Mouse (Mus musculus): ENCODE results near the gene Gpc3.

Gene Gpc3

GRCm38 (mm10) chrX:52613328-52614030 is at the start of gene Gpc3:
Gene Gpc3 (minus strand): TSS chrX:52613950.
- DNase-seq (ENCODE audit: low spot score), result peak; percentile 70

GRCm38 (mm10) chrX:52651975-52652374 is 38.2 kb upstream of the Gpc3 start:
- peak; percentile 8 for DNase-seq (ENCODE audit: low spot score)

- no peak for DNase-seq (ENCODE audit: low spot score)
Measured at GRCm38 (mm10) chrX:52651472-52651948, 37.8 kb upstream of the Gpc3 start.

- no peak for DNase-seq (ENCODE audit: low spot score)
Measured at GRCm38 (mm10) chrX:52648910-52649785, 35.4 kb upstream of the Gpc3 start.

GRCm38 (mm10) chrX:52644393-52644792 is 30.6 kb upstream of the Gpc3 start:
- DNase-seq (ENCODE audit: low spot score), result no peak

- DNase-seq (ENCODE audit: low spot score), result no peak
Measured at GRCm38 (mm10) chrX:52643350-52643749, 29.6 kb upstream of the Gpc3 start.

GRCm38 (mm10) chrX:52642126-52642525 is 28.4 kb upstream of the Gpc3 start:
- no peak for DNase-seq (ENCODE audit: low spot score)

- DNase-seq (ENCODE audit: low spot score), result no peak
Measured at GRCm38 (mm10) chrX:52637419-52637818, 23.7 kb upstream of the Gpc3 start.

- no peak for DNase-seq (ENCODE audit: low spot score)
Measured at GRCm38 (mm10) chrX:52633976-52634375, 20.2 kb upstream of the Gpc3 start.

GRCm38 (mm10) chrX:52632688-52633324 is 19.1 kb upstream of the Gpc3 start:
- no peak for DNase-seq (ENCODE audit: low spot score)

GRCm38 (mm10) chrX:52626963-52627716 is 13.4 kb upstream of the Gpc3 start:
- no peak for DNase-seq (ENCODE audit: low spot score)

GRCm38 (mm10) chrX:52617813-52618212 is 4.1 kb upstream of the Gpc3 start:
- no peak for DNase-seq (ENCODE audit: low spot score)

- no peak for DNase-seq (ENCODE audit: low spot score)
Measured at GRCm38 (mm10) chrX:52616152-52616551, 2.4 kb upstream of the Gpc3 start.

- DNase-seq (ENCODE audit: low spot score), result no peak
Measured at GRCm38 (mm10) chrX:52614031-52614381, 256 bp upstream of the Gpc3 start.

- no peak for DNase-seq (ENCODE audit: low spot score)
Measured at GRCm38 (mm10) chrX:52612806-52613205, 944 bp downstream of the Gpc3 start.

GRCm38 (mm10) chrX:52611987-52612670 is 1.6 kb downstream of the Gpc3 start:
- peak; percentile 6 for DNase-seq (ENCODE audit: low spot score)

- no peak for DNase-seq (ENCODE audit: low spot score)
Measured at GRCm38 (mm10) chrX:52611541-52611940, 2.2 kb downstream of the Gpc3 start.

GRCm38 (mm10) chrX:52603143-52603542 is 10.6 kb downstream of the Gpc3 start:
- DNase-seq (ENCODE audit: low spot score), result no peak

GRCm38 (mm10) chrX:52599246-52599645 is 14.5 kb downstream of the Gpc3 start:
- DNase-seq (ENCODE audit: low spot score), result no peak

- no peak for DNase-seq (ENCODE audit: low spot score)
Measured at GRCm38 (mm10) chrX:52587671-52588070, 26.1 kb downstream of the Gpc3 start.

GRCm38 (mm10) chrX:52559995-52560394 is 53.8 kb downstream of the Gpc3 start:
- no peak for DNase-seq (ENCODE audit: low spot score)

Measured in ovary, postnatal 36 days (tissue).